Mouse (Mus musculus) thymus, adult 2 months (tissue): ENCODE results near the gene Olfr785.

Experiments used
- CTCF ChIP-seq: fragments of 200-500 bp; IDR thresholded peaks from 2 replicates; pipeline ENCODE4 v1.5.1; 2012; ENCODE audit warnings: mild to moderate bottlenecking, control low read depth, low read length, moderate library complexity, borderline replicate concordance; ENCODE audit not compliant: control insufficient read depth, poor library complexity, insufficient read depth; ENCODE audit errors: extremely low read depth
- POLR2A ChIP-seq: fragments of 200-500 bp; IDR thresholded peaks from 2 replicates; pipeline ENCODE4 v1.6.1; 2012; ENCODE audit warnings: mild to moderate bottlenecking, low read length, control low read depth, moderate library complexity; ENCODE audit not compliant: control insufficient read depth, poor library complexity, insufficient read depth; ENCODE audit errors: extremely low read depth

GRCm38 (mm10) chr10:129405126-129405525 lies at the start of gene Olfr785:
- no peak for TF ChIP-seq CTCF
- TF ChIP-seq POLR2A = no peak
